Comparison of ENCODE assay signal across 8 mouse cellular contexts in genomic region chr5:113606961-113607785, GRCm38 (mm10). TPM values are rescaled to one million over a fixed set of nuclear protein-coding genes. Genes with fewer than 3 reads are reported as not detected.
DNase-seq lines count a peak whose midpoint lies in the region; ATAC-seq and TF ChIP-seq lines count a peak whose summit lies in the region.

No protein-coding gene starts in this region.

- TF ChIP-seq POLR2A in myocyte (IDR thresholded peaks at IDR 0.05; ENCODE audit: insufficient read length, low read depth) = no peak

- no peak overlapping the region for H3K27ac ChIP-seq in forebrain, postnatal 0 days (ENCODE audit: low read depth, low read length)
- H3K27ac ChIP-seq in forebrain, embryonic 10.5 days = no peak overlapping the region
- H3K27ac ChIP-seq in lung, embryonic 15.5 days = peak overlapping the region; percentile 84
- H3K27ac ChIP-seq in midbrain, embryonic 14.5 days (replicated peaks; ENCODE audit: low read depth, low read length) = no peak overlapping the region

- H3K36me3 ChIP-seq in forebrain, postnatal 0 days (ENCODE audit: insufficient read depth) = no peaks in the 10 kb centered on the region
- no peaks in the 10 kb centered on the region for H3K36me3 ChIP-seq in forebrain, embryonic 10.5 days (replicated peaks)
- H3K36me3 ChIP-seq in lung, embryonic 15.5 days = no peaks in the 10 kb centered on the region
- H3K36me3 ChIP-seq in myocyte (ENCODE audit: control insufficient read depth, insufficient read depth) = no peaks in the 10 kb centered on the region
- H3K36me3 ChIP-seq in midbrain, embryonic 14.5 days (ENCODE audit: control insufficient read depth, insufficient read depth, low read length) = no peaks in the 10 kb centered on the region

- no peaks in the 10 kb centered on the region for H3K27me3 ChIP-seq in forebrain, postnatal 0 days (ENCODE audit: insufficient read depth, low read length)
- H3K27me3 ChIP-seq in forebrain, embryonic 10.5 days (ENCODE audit: poor library complexity, severe bottlenecking) = no peaks in the 10 kb centered on the region; the same call in 1 of the 2 replicates
- H3K27me3 ChIP-seq in lung, embryonic 15.5 days = no peaks in the 10 kb centered on the region
- no peaks in the 10 kb centered on the region for H3K27me3 ChIP-seq in myocyte (ENCODE audit: control insufficient read depth, insufficient read depth, insufficient read length)
- H3K27me3 ChIP-seq in midbrain, embryonic 14.5 days (ENCODE audit: control insufficient read depth, insufficient read depth, low read length) = no peaks in the 10 kb centered on the region

- H3K79me2 ChIP-seq in myocyte (ENCODE audit: control insufficient read depth, insufficient read depth) = no peaks in the 10 kb centered on the region

- H3ac ChIP-seq in myocyte (ENCODE audit: control insufficient read depth, insufficient read length) = no peak overlapping the region

- H3K4me2 ChIP-seq in forebrain, postnatal 0 days (ENCODE audit: low read depth) = no peak overlapping the region
- H3K4me2 ChIP-seq in lung, embryonic 15.5 days = no peak overlapping the region
- peak overlapping the region; percentile 92 for H3K4me2 ChIP-seq in myocyte (ENCODE audit: low read depth)
- H3K4me2 ChIP-seq in midbrain, embryonic 14.5 days (ENCODE audit: low read length) = no peak overlapping the region

- TF ChIP-seq CTCF in forebrain, postnatal 0 days (IDR thresholded peaks at IDR 0.05; ENCODE audit: low read depth) = 0 out of 2 replicates have a peak, but pooled peaks have one; percentile 22

- H3K4me1 ChIP-seq in forebrain, postnatal 0 days (ENCODE audit: insufficient read depth) = 0 out of 2 replicates have a peak, but pooled peaks cover 3% of the 10 kb centered on the region
- peaks cover 12% of the 10 kb centered on the region for H3K4me1 ChIP-seq in forebrain, embryonic 10.5 days
- peaks cover 53% of the 10 kb centered on the region for H3K4me1 ChIP-seq in lung, embryonic 15.5 days
- 0 out of 2 replicates have a peak, but pooled peaks cover 6% of the 10 kb centered on the region for H3K4me1 ChIP-seq in midbrain, embryonic 14.5 days (ENCODE audit: control insufficient read depth, insufficient read depth, low read length)

- peak; percentile 32; the same call in 1 of the 2 replicates for ATAC-seq in forebrain, postnatal 0 days
- ATAC-seq in lung, embryonic 15.5 days (ENCODE audit: borderline replicate concordance, extremely low read depth, low FRiP score, low TSS enrichment) = no peak
- no peak for ATAC-seq in midbrain, embryonic 14.5 days (ENCODE audit: low FRiP score, low TSS enrichment)
- no peak for ATAC-seq in inflammation-experienced regulatory T-cells, adult 6 months

- H3K9ac ChIP-seq in forebrain, postnatal 0 days = no peak overlapping the region
- H3K9ac ChIP-seq in lung, embryonic 15.5 days = no peak overlapping the region
- H3K9ac ChIP-seq in midbrain, embryonic 14.5 days (replicated peaks; ENCODE audit: low read length) = no peak overlapping the region

- DNase-seq in forebrain, postnatal 0 days = peak; percentile 29
- no peak for DNase-seq in forebrain, embryonic 10.5 days (ENCODE audit: extremely low spot score, low spot score)
- no peak for DNase-seq in lung, adult 18-20 months
- peak; percentile 64 to 69 for DNase-seq in heart, adult 9 months (ENCODE audit: low spot score in 2 of 2)
- DNase-seq in midbrain, embryonic 14.5 days = no peak

- WGBS in forebrain, postnatal 0 days = 69% methylated on average over 8 of the region's 8 CpGs
- 88% methylated on average over 8 of the region's 8 CpGs for WGBS in forebrain, embryonic 10.5 days
- WGBS in lung, embryonic 15.5 days = 58% methylated on average over 8 of the region's 8 CpGs
- 81% methylated on average over 8 of the region's 8 CpGs for WGBS in midbrain, embryonic 14.5 days

- no peak overlapping the region for H3K4me3 ChIP-seq in forebrain, postnatal 0 days (ENCODE audit: low read depth, low read length)
- H3K4me3 ChIP-seq in forebrain, embryonic 10.5 days = no peak overlapping the region
- no peak overlapping the region for H3K4me3 ChIP-seq in lung, embryonic 15.5 days
- peak overlapping the region; percentile 20 for H3K4me3 ChIP-seq in myocyte
- H3K4me3 ChIP-seq in midbrain, embryonic 14.5 days (replicated peaks; ENCODE audit: low read depth, low read length) = no peak overlapping the region

- H3K9me3 ChIP-seq in forebrain, postnatal 0 days (ENCODE audit: low read length) = no peaks in the 10 kb centered on the region
- no peaks in the 10 kb centered on the region for H3K9me3 ChIP-seq in forebrain, embryonic 10.5 days
- no peaks in the 10 kb centered on the region for H3K9me3 ChIP-seq in lung, embryonic 15.5 days
- H3K9me3 ChIP-seq in midbrain, embryonic 14.5 days (ENCODE audit: control insufficient read depth, low read length) = no peaks in the 10 kb centered on the region

TF ChIP-seq in myocyte, 11 proteins besides CTCF, POLR2A, EP300 and RAD21:
- TF ChIP-seq E2F4 (IDR thresholded peaks at IDR 0.05; ENCODE audit: insufficient read depth) (no peak), MYOG (IDR thresholded peaks at IDR 0.05; ENCODE audit: control insufficient read depth in 1 of 3, insufficient read depth in 1 of 3, insufficient read length in 2 of 3, low read depth in 2 of 3) (no peak), MYOD1 (IDR thresholded peaks at IDR 0.05; ENCODE audit: control insufficient read depth in 1 of 3, insufficient read length in 2 of 3, low read depth in 2 of 3) (no peak), USF1 (IDR thresholded peaks at IDR 0.05; ENCODE audit: low read depth) (no peak), POLR2AphosphoS2 (IDR thresholded peaks at IDR 0.05; ENCODE audit: insufficient read length, low read depth) (no peak), MAX (IDR thresholded peaks at IDR 0.05; ENCODE audit: low read depth) (no peak), SRF (IDR thresholded peaks at IDR 0.05; ENCODE audit: control insufficient read depth, insufficient read length, low read depth) (no peak), TCF12 (IDR thresholded peaks at IDR 0.05; ENCODE audit: insufficient read depth, poor library complexity, severe bottlenecking) (no peak), REST (IDR thresholded peaks at IDR 0.05; ENCODE audit: insufficient read depth, insufficient read length) (no peak), TCF3 (IDR thresholded peaks at IDR 0.05; ENCODE audit: insufficient read length, low read depth) (no peak), CEBPB (IDR thresholded peaks at IDR 0.05; ENCODE audit: insufficient read depth, poor library complexity, severe bottlenecking) (no peak)

RNA-seq across cellular contexts. Expression of gene Cmklr1, which starts 43.1 kb away (rescaled TPM):
- 0.92 and 2.7 TPM in 2 replicates for total RNA-seq in forebrain, postnatal 0 days (2014; rRNA removed)
- polyA plus RNA-seq in forebrain, postnatal 0 days (2015; fragmentation: Nextera tagmentation; extraction: Ambion mirVana) = 0.72 and 1.4 TPM in 2 replicates
- 0.32 and 0.98 TPM in 2 replicates for polyA plus RNA-seq in forebrain, embryonic 10.5 days (2016; fragmentation: Nextera tagmentation; extraction: Ambion mirVana)
- 17.5 and 21.4 TPM in 2 replicates for polyA plus RNA-seq in lung, embryonic 15.5 days (2015; fragmentation: Nextera tagmentation; extraction: Ambion mirVana)
- 14.1 TPM for polyA plus RNA-seq in myocyte (2012; fragmentation: generic; extraction: Trizol)
- 1.2 and 2.1 TPM in 2 replicates for polyA plus RNA-seq in midbrain, embryonic 14.5 days (2014; fragmentation: Nextera tagmentation; extraction: Ambion mirVana)
- polyA plus RNA-seq in inflammation-experienced regulatory T-cells, adult 6 months (2017; shearing (Covaris generic)) = under 1 TPM in 1 of 3 experiments, not detected in 2; 0.24 TPM

Comparison
In these comparisons a context has a peak if more than half of its experiments do, and no peak if none do; other contexts are left out.
1. DNase-seq: peak in forebrain, postnatal 0 days (single experiment) and heart, adult 9 months (2 of 2); none in forebrain, embryonic 10.5 days (single experiment), lung, adult 18-20 months (0 of 2) and midbrain, embryonic 14.5 days (single experiment).